Mouse (Mus musculus) MEL (cell line): Measurements from ENCODE around the gene Gm37240. TPM values are rescaled to one million over a fixed set of nuclear protein-coding genes. Genes with fewer than 3 reads are reported as not detected.

ENCODE experiments used
- DNase-seq: peaks from one replicate; pipeline ENCODE4 v3.0.0; 2011; ENCODE audit warnings: low read depth, low spot score
- H3K27ac ChIP-seq: 2 replicates; pipeline ENCODE4 v1.5.1; 2012; ENCODE audit warnings: low read depth, mild to moderate bottlenecking, control low read depth, low read length, moderate library complexity; ENCODE audit not compliant: control insufficient read depth
- H3K27me3 ChIP-seq, 2 experiments: fragments of 150-350 bp in 1 of 2; sonication (generic) in 1 of 2; 2 replicates each; pipeline ENCODE4 v1.6.1; 2012; ENCODE audit warnings: low read length in 2 of 2, mild to moderate bottlenecking in 2 of 2, improper control_type of control experiment in 1 of 2, moderate library complexity in 1 of 2; ENCODE audit not compliant: insufficient read depth in 2 of 2, control insufficient read depth in 1 of 2
- H3K36me3 ChIP-seq, 2 experiments: 2 replicates each; pipeline ENCODE4 v1.6.1; 2012 to 2014; ENCODE audit warnings: low read length in 2 of 2, improper control_type of control experiment in 1 of 2, inconsistent platforms in 1 of 2, mild to moderate bottlenecking in 1 of 2; ENCODE audit not compliant: insufficient read depth in 2 of 2, control insufficient read depth in 1 of 2
- H3K4me1 ChIP-seq, 2 experiments: fragments of 150-350 bp in 1 of 2; sonication (generic) in 1 of 2; 2 replicates each; pipeline ENCODE4 v1.6.1; 2012; ENCODE audit warnings: low read length in 2 of 2, improper control_type of control experiment in 1 of 2, mild to moderate bottlenecking in 1 of 2; ENCODE audit not compliant: insufficient read depth in 2 of 2, control insufficient read depth in 1 of 2
- H3K4me3 ChIP-seq, 2 experiments: fragments of 150-350 bp in 1 of 2; sonication (generic) in 1 of 2; 2 replicates each; pipeline ENCODE4 v1.5.1; 2012; ENCODE audit warnings: low read depth in 2 of 2, low read length in 2 of 2, mild to moderate bottlenecking in 2 of 2, moderate library complexity in 2 of 2, control low read depth in 1 of 2, improper control_type of control experiment in 1 of 2; ENCODE audit not compliant: control insufficient read depth in 1 of 2, insufficient read depth in 1 of 2
- H3K79me2 ChIP-seq: 2 replicates; pipeline ENCODE4 v1.6.1; 2012; ENCODE audit warnings: mild to moderate bottlenecking, low read length, moderate library complexity; ENCODE audit not compliant: control insufficient read depth, poor library complexity, insufficient read depth
- H3K9ac ChIP-seq: 2 replicates; pipeline ENCODE4 v1.6.1; 2012; ENCODE audit warnings: low read depth, mild to moderate bottlenecking, control low read depth, low read length, moderate library complexity; ENCODE audit not compliant: control insufficient read depth, poor library complexity, severe bottlenecking
- H3K9me3 ChIP-seq: fragments of 150-350 bp; sonication (generic); replicated peaks from 2 replicates; pipeline ENCODE4 v1.6.1; 2012; ENCODE audit warnings: mild to moderate bottlenecking, low read length, improper control_type of control experiment, moderate library complexity; ENCODE audit not compliant: insufficient read depth
- CHD1 ChIP-seq: IDR thresholded peaks from 2 replicates; pipeline ENCODE4 v1.6.1; 2012; ENCODE audit warnings: low read depth, mild to moderate bottlenecking, inconsistent platforms, low read length, improper control_type of control experiment
- CTCF ChIP-seq, 3 experiments: IDR thresholded peaks in 2 of 3; conservative IDR thresholded peaks in 1 of 3; 2 replicates each; pipeline ENCODE4 v1.5.1; 2011 to 2012; ENCODE audit warnings: low read length in 3 of 3, low read depth in 2 of 3, mild to moderate bottlenecking in 2 of 3, improper control_type of control experiment in 1 of 3, inconsistent platforms in 1 of 3, mixed read lengths in 1 of 3, moderate library complexity in 1 of 3; ENCODE audit not compliant: control insufficient read depth in 1 of 3, insufficient read depth in 1 of 3, poor library complexity in 1 of 3, severe bottlenecking in 1 of 3
- E2F4 ChIP-seq: IDR thresholded peaks from 2 replicates; pipeline ENCODE4 v1.6.1; 2011; ENCODE audit warnings: low read depth, low read length, improper control_type of control experiment, borderline replicate concordance
- ELF1 ChIP-seq: IDR thresholded peaks from 2 replicates; pipeline ENCODE4 v1.6.1; 2014; ENCODE audit warnings: low read depth, mild to moderate bottlenecking, inconsistent platforms, low read length, improper control_type of control experiment, moderate library complexity
- EP300 ChIP-seq, 2 experiments: IDR thresholded peaks; 2 replicates each; pipeline ENCODE4 v1.6.1; 2011; ENCODE audit warnings: improper control_type of control experiment in 2 of 2, low read length in 2 of 2, low read depth in 1 of 2, mild to moderate bottlenecking in 1 of 2
- ETS1 ChIP-seq: IDR thresholded peaks from 2 replicates; pipeline ENCODE4 v1.6.1; 2012; ENCODE audit warnings: low read depth, mild to moderate bottlenecking, inconsistent platforms, low read length, improper control_type of control experiment, moderate library complexity
- GATA1 ChIP-seq: IDR thresholded peaks from 2 replicates; pipeline ENCODE4 v1.6.1; 2011; ENCODE audit warnings: low read depth, low read length, improper control_type of control experiment
- HCFC1 ChIP-seq: IDR thresholded peaks from 2 replicates; pipeline ENCODE4 v1.6.1; 2012; ENCODE audit warnings: low read depth, mild to moderate bottlenecking, inconsistent platforms, low read length, improper control_type of control experiment, moderate library complexity
- JUND ChIP-seq: IDR thresholded peaks from 2 replicates; pipeline ENCODE4 v1.6.1; 2011; ENCODE audit warnings: low read depth, mild to moderate bottlenecking, improper control_type of control experiment, low read length
- MXI1 ChIP-seq: IDR thresholded peaks from 2 replicates; pipeline ENCODE4 v1.6.1; 2011; ENCODE audit warnings: mild to moderate bottlenecking, low read depth, low read length, improper control_type of control experiment
- MYC ChIP-seq: IDR thresholded peaks from 2 replicates; pipeline ENCODE4 v1.6.1; 2011; ENCODE audit warnings: low read depth, mild to moderate bottlenecking, low read length, improper control_type of control experiment, moderate library complexity
- NELFE ChIP-seq: IDR thresholded peaks from 2 replicates; pipeline ENCODE4 v1.6.1; 2011; ENCODE audit warnings: low read depth, low read length, improper control_type of control experiment
- POLR2AphosphoS2 ChIP-seq: IDR thresholded peaks from 2 replicates; pipeline ENCODE4 v1.6.1; 2011; ENCODE audit warnings: low read length, improper control_type of control experiment
- POLR2AphosphoS5 ChIP-seq: IDR thresholded peaks from 2 replicates; pipeline ENCODE4 v1.6.1; 2012; ENCODE audit warnings: low read depth, borderline replicate concordance, mild to moderate bottlenecking, inconsistent platforms, low read length, moderate library complexity, mixed read lengths
- SIN3A ChIP-seq: IDR thresholded peaks from 2 replicates; pipeline ENCODE4 v1.6.1; 2012; ENCODE audit warnings: low read length, improper control_type of control experiment, inconsistent platforms
- SMC3 ChIP-seq: IDR thresholded peaks from 2 replicates; pipeline ENCODE4 v1.6.1; 2011; ENCODE audit warnings: low read depth, low read length, improper control_type of control experiment
- TAL1 ChIP-seq: IDR thresholded peaks from 2 replicates; pipeline ENCODE4 v1.6.1; 2012; ENCODE audit warnings: mild to moderate bottlenecking, inconsistent platforms, low read length, moderate library complexity, mixed read lengths
- TBP ChIP-seq: IDR thresholded peaks from 2 replicates; pipeline ENCODE4 v1.8.0; 2011; ENCODE audit warnings: low read depth, low read length, improper control_type of control experiment
- TCF12 ChIP-seq: IDR thresholded peaks from 2 replicates; pipeline ENCODE4 v1.6.1; 2014; ENCODE audit warnings: low read depth, mild to moderate bottlenecking, inconsistent platforms, low read length, improper control_type of control experiment, moderate library complexity
- USF1 ChIP-seq: IDR thresholded peaks from 2 replicates; pipeline ENCODE4 v1.6.1; 2014; ENCODE audit warnings: low read depth, mild to moderate bottlenecking, inconsistent platforms, low read length, improper control_type of control experiment, moderate library complexity
- ZC3H11A ChIP-seq: IDR thresholded peaks from 2 replicates; pipeline ENCODE4 v1.6.1; 2012; ENCODE audit warnings: low read depth, mild to moderate bottlenecking, inconsistent platforms, low read length, improper control_type of control experiment
- ZMIZ1 ChIP-seq: IDR thresholded peaks from 2 replicates; pipeline ENCODE4 v1.6.1; 2012; ENCODE audit warnings: low read depth, mild to moderate bottlenecking, inconsistent platforms, low read length, improper control_type of control experiment, moderate library complexity
- polyA plus RNA-seq, 2 experiments: library from polyadenylated mRNA; stranded (reverse) in 1 of 2; unstranded in 1 of 2; fragments of >175 nt in 1 of 2; fragments of >200 nt in 1 of 2; gene quantifications; 2 replicates each; pipeline versions ENCODE4 v1.2.1 to v1.2.4; 2012; ENCODE audit warnings: low replicate concordance in 2 of 2, low read depth in 1 of 2; ENCODE audit not compliant: insufficient read length in 2 of 2, insufficient read depth in 1 of 2, missing spikeins in 1 of 2
- total RNA-seq: library from RNA; depleted of rRNA; stranded (reverse); fragments of 300-350 nt; gene quantifications from 2 replicates; pipeline ENCODE4 v1.2.3, GENCODE M21; 2012

The Gm37240 gene
- total and polyA plus RNA-seq, 3 experiments: 0.04 TPM; not detected in 2

DNA sequence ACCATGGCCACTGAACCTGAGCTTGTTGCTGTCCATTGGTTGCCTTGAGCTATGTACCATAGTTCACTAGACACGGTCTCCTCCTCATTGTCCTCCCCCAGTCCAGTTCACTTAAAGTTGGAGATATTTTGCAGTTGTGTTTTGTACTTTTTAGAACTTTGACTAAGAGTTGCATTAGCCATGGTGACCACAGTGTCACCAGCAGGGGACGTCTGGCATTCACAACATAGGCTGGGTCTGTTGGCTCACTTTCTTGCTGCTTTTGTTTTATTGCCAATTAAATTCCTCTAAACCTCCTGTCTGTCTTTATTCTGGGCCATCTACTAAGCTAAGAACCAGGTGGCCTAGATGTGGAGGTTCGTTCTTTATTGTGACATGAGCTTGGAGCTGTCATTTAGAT, 1150.2 kb downstream of the Gm37240 start:
- TF ChIP-seq EP300 (IDR thresholded peaks at IDR 0.05; ENCODE audit: low read depth in 1 of 2, low read length in 2 of 2): no peak
- 0 out of 2 replicates have a peak, but pooled peaks have one; percentile 26 for TF ChIP-seq SMC3
- TF ChIP-seq CTCF (IDR thresholded peaks at IDR 0.05 in 2 of 3, conservative IDR thresholded peaks at IDR 0.05 in 1 of 3; ENCODE audit: control insufficient read depth in 1 of 3, insufficient read depth in 1 of 3, low read depth in 2 of 3, low read length in 3 of 3, poor library complexity in 1 of 3, severe bottlenecking in 1 of 3): peak in 2 of 3 experiments; percentile 8 to 16; a peak in 2 of 6 replicates
- TF ChIP-seq ZC3H11A: no peak
- TF ChIP-seq JUND: no peak
- no peak overlapping the region for H3K9ac ChIP-seq
- H3K36me3 ChIP-seq: no peaks in the 10 kb centered on the region
- no peaks in the 10 kb centered on the region for H3K79me2 ChIP-seq
- H3K27ac ChIP-seq: no peak overlapping the region
- H3K27me3 ChIP-seq: no peaks in the 10 kb centered on the region; a peak in 1 of 4 replicates
- no peak overlapping the region for H3K4me3 ChIP-seq
- no peak for DNase-seq
- H3K9me3 ChIP-seq: no peaks in the 10 kb centered on the region
- H3K4me1 ChIP-seq: no peaks in the 10 kb centered on the region

DNA sequence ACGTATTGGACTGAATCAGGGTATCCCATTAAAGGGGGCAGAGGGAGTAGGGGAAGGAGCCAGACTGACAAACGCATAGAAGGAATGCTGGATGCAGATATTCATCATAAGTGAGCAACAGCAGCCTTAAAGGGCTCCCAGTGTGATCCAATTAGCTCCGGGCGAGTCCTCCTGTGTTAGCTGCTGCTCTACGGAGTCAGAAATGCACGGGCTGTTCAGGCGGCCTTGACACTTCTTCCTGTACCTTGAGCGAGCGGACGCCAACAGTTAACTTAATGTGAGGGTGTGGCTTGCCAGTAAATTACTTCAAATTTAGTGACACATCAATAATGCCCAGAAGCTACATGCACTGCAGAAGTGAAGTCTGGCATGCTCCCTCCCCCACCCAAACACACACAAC, 1151.6 kb downstream of the Gm37240 start:
- Histone ChIP-seq H3K4me1 (0 out of 4 replicates have a peak, but pooled peaks cover 0 to 7% of the 10 kb centered on the region in 2 experiments), H3K79me2 (no peaks in the 10 kb centered on the region), H3K27me3 (no peaks in the 10 kb centered on the region; a peak in 1 of 4 replicates), H3K4me3 (no peak overlapping the region), H3K9ac (no peak overlapping the region), H3K27ac (no peak overlapping the region), H3K9me3 (no peaks in the 10 kb centered on the region), H3K36me3 (no peaks in the 10 kb centered on the region; a peak in 1 of 4 replicates)
- no peak for DNase-seq
- TF ChIP-seq SIN3A (no peak), TBP (no peak), MXI1 (no peak), POLR2AphosphoS5 (no peak), GATA1 (no peak)

DNA sequence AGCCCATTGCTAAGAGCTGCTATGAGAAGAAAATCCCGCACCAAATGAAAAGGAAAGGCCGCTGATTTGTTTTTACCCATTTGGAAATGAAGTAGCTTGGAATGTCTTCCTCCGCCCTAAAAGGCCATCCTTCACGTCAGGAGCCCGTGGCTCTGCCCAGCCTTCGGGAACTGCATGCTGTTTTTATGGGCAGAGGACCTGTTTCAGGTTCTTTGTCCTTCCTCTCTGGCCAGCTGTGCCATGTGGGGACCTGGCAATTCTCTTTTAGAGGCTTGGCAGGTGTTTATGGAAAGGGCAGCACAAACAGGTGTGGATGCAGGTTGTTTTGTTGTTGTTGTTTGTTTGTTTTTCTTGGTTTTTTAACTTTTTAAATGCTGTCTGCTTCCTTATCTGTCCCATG, 1154.8 kb downstream of the Gm37240 start:
- no peak for TF ChIP-seq TCF12
- TF ChIP-seq SMC3: no peak
- TF ChIP-seq CHD1: no peak
- no peak for TF ChIP-seq MYC
- no peak for TF ChIP-seq ELF1
- no peak for TF ChIP-seq MXI1
- no peak for TF ChIP-seq TAL1
- no peak for TF ChIP-seq E2F4
- TF ChIP-seq POLR2AphosphoS2: no peak
- no peak for TF ChIP-seq ZMIZ1
- no peak for TF ChIP-seq ETS1
- TF ChIP-seq HCFC1: no peak
- no peak for TF ChIP-seq NELFE
- TF ChIP-seq USF1: no peak
- no peaks in the 10 kb centered on the region; a peak in 1 of 4 replicates for H3K27me3 ChIP-seq
- no peaks in the 10 kb centered on the region for H3K79me2 ChIP-seq
- DNase-seq: no peak
- no peaks in the 10 kb centered on the region; a peak in 1 of 4 replicates for H3K36me3 ChIP-seq
- H3K27ac ChIP-seq: no peak overlapping the region
- H3K4me3 ChIP-seq: no peak overlapping the region
- no peaks in the 10 kb centered on the region for H3K9me3 ChIP-seq
- no peak overlapping the region for H3K9ac ChIP-seq
- H3K4me1 ChIP-seq: 0 out of 4 replicates have a peak, but pooled peaks cover 0 to 8% of the 10 kb centered on the region in 2 experiments
